Mouse (Mus musculus) testis, postnatal 14 days (tissue): ENCODE data around the gene Vsig8.

Source experiments
- DNase-seq: peaks from one replicate; pipeline ENCODE4 v3.0.0; 2021; ENCODE audit warnings: low spot score

Gene Vsig8

DNA sequence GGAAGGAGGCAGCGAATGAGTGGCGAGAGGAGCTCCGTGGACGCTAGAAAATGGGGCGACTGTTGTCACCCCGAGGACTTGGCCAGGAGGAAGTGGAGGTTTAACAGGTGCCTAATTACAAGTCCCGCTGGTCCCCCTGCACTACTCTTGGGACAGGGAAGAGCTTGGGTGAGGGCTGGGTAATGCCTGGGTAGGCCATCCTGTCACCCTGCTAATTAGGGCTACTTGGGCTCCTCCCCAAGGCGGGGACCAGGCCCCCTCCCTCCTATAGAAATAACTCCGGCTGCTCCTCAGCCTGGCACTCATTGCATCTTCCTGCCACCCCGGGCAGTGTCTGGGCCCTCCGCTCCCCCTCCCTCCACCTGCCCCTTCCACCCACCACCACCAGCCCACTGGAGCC lies at the start of gene Vsig8:
Gene Vsig8 (plus strand): TSS at position 301 of the 400 bp plus-strand sequence.
- no peak for DNase-seq

DNA sequence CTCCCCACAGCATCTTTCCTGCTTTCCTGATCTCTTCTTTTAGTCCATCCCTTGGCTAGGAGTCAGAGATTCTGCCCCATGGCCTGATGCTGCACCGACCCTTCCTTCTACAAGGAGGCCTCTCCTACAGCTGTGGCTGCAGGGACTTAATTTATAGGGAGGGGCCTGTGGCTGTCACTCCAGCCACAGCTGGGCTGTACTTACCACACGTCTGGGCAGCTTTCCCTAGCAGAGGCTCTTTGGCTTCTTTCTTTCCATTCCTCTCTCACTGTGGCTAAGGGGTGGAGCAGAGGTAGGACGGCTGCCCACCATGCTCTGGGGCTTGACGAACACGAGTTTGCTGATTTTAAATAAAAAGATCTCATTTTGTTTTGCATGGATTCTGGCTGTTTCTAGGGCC lies 48.7 kb upstream of the Vsig8 start:
- no peak for DNase-seq

- no peak for DNase-seq
Observed at GRCm38 (mm10) chr1:172507701-172508100, 48.0 kb upstream of the Vsig8 start.

DNA sequence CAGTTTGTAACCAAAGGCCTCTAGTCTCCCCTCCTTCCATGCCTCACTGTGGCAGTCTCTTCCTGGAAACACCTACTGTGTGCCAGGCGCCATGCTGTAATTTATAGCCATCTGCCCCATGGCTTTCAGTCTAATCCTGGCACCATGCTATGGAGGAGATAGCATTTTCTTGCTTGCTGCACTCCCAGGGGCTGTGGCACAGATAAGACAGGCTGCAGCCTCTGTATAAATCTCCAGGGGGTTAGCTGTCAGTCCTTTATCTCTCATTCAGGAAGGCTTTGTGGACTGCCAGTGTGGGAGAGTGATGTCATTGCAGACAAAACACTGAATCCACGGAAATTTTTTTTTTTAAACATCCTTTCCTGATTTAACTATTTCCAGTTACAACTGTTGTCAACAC lies 47.6 kb upstream of the Vsig8 start:
- DNase-seq, result no peak

GRCm38 (mm10) chr1:172509235-172509634 lies 46.5 kb upstream of the Vsig8 start:
- no peak for DNase-seq

DNA sequence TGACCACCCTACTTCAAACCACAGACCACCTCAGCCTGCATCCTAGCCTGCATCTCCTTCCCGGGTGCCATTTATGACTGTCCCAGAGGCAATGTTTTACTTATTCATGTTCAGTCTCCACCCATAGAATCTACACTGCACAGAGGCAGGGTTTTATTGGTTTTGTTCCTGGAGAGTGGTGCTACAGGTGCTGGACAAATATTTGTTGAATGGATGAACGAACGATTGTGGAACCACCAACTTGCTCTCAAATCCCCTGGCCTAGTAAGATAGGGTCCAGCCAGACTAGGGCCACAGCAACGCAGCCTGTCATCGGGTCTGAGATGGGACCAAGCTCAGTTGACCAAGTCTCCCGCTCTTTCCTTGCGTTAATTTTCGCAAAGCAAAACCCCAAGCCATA lies 45.8 kb upstream of the Vsig8 start:
- no peak for DNase-seq

- DNase-seq, result no peak
Observed at GRCm38 (mm10) chr1:172510421-172510972, 45.2 kb upstream of the Vsig8 start.

GRCm38 (mm10) chr1:172512962-172513361 lies 42.8 kb upstream of the Vsig8 start:
- no peak for DNase-seq

GRCm38 (mm10) chr1:172513525-172514212 lies 42.1 kb upstream of the Vsig8 start:
- no peak for DNase-seq

DNA sequence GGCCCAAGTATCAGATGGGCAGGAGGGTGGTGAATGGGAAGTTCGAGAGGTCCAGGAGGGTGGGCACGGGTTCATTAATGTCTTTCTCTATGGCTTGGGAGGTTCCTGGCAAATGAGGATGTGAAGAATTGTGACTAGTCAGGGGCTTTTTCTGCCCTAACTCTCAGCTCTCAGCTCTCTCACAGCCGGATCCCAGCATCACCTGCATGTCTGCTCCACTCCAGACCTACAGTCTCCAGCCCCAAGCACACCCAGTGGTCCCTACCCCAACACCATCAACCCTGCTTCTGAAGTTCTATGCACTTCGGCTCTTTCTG lies 41.6 kb upstream of the Vsig8 start:
- no peak for DNase-seq

GRCm38 (mm10) chr1:172514551-172515268 lies 41.0 kb upstream of the Vsig8 start:
- DNase-seq, result no peak

- DNase-seq, result no peak
Observed at GRCm38 (mm10) chr1:172515396-172515795, 40.3 kb upstream of the Vsig8 start.

- no peak for DNase-seq
Observed at GRCm38 (mm10) chr1:172518013-172518412, 37.7 kb upstream of the Vsig8 start.

DNA sequence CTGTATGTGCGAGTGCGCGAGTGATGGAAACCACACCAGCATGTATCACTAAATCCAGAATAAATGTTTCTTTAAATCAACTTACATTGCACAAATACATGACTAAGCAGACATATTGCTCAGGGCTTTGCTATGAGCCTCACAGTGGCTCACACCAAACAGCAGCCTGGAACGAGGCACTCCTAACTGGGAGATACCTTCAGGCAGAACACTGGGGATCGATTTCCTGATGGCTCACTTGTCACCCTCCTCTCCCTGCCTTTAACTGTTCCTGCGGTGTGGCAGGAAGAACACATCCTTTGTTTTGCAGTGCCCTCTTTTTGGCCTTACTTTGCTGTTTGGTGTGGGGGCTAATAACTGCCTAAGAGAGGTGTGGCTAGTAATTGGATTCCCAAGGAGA lies 36.1 kb upstream of the Vsig8 start:
- DNase-seq, result no peak

DNA sequence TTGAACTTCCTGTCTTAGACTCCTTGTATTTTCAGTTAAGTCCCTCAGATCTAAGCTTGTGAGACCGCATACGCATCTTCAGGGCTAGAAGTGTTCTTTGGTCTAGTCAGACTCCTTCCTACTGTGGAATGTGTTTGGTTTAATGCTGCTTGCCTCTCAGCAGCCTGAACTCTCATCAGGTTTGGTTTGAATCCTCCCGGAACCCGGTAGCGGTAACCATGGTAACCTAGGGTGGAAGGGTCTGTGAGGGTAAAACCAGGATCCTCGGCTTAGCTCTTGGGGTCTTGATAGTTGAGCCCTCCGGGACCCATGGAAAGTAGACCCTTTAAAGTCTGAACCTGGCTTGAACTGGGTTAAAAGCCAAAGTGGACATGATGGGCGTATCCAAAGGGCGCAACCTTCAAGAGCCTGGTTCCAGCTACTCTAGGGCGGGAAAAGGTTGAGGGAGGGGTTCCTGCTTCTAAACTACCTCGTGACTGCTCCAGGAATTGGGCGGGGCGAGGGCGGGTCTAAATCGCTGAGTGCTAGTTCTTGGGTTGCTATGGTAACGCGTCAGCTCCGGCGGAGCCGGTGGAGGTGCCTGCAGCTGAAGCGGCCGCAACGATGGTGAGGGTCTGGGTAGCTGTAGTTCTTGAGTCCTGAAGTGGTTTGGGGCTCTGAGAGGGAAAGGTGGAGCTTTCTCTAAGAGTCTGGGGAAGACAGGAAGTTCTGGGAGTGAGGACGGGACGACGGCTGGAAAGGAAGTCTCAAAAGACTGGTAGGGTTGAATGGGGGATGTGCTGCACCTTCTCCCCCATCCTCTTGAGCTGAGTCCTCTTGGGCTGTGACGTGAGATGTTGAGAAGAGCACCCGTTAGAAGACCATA lies 34.9 kb upstream of the Vsig8 start, which contains the start of gene Cfap45:
Gene Cfap45 (plus strand): TSS at position 226 of the 865 bp plus-strand sequence.
- DNase-seq, result peak; percentile 82

- no peak for DNase-seq
Observed at GRCm38 (mm10) chr1:172522524-172522923, 33.2 kb upstream of the Vsig8 start.

DNA sequence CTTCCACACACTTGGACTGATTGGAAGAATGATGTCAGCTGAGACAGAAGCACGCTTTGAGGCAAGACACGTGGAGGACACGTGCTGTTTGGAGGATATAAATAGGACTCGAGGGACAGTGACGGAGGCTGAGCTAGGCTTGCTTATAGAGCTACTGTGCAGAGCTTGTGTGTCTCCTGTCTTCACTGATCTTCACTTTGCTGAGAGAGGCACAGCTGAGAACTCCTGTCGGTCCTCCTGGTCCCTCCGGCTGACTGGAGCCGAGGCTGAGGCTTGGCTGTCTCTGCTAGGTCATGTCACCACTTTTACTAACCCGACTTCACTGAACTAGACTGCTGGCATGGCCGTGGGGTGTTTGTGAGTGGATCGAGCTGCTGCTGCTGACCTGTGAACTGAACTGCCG lies 32.0 kb upstream of the Vsig8 start:
- DNase-seq, result no peak

GRCm38 (mm10) chr1:172525027-172525764 lies 30.5 kb upstream of the Vsig8 start:
- DNase-seq, result no peak

DNA sequence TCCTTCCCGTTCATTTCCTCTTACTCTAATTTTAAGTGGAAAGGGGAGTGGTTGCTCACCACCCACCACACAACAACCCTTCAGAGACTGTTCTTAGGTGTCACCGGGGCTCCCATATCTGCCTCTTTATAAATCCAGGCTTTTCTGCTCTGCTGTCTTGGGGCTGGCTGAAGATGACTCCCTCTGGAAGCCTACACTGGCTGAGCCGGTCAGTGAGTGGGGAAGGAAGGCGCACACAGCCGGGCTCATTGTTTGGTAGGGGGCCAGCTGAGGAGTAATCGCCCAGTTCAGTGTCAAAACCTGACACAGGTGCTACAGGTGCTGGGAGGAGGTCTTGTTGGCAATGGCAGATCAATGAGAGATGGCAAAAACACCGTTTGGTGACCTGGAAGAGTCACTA lies 29.8 kb upstream of the Vsig8 start:
- no peak for DNase-seq

DNA sequence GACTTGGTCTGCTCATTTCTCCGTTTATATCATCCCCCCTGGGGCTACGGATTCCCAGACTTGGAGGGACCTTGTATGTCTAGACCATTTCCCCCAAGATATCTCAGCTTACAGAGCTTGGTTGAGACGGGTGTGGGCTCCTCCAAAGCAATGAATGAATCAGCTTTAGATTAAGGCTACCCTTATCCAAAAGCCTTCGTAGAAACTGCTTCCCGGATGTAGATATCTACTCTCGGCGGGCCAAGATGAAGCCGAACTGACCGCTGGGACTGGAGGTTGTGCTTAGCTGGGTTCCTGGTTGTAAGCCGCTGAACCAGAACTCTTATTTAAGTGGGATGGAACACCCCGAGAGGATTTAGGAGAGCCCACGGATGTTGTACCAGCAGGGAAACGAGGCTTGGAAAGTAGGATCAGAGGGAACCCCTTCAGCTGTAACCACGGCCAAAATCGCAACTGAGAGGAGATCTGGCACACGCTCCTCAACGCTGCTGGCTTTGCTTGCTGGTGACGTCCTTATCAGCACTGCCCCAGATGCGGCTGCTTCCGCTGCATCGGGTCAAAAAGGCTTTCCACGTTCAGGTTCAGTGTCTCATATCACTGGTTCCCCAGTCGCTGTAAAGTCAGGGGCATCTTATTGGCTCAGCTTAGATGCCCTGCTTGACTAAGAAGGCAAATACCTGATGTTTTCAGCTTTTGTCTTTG lies 29.2 kb upstream of the Vsig8 start:
- no peak for DNase-seq

DNA sequence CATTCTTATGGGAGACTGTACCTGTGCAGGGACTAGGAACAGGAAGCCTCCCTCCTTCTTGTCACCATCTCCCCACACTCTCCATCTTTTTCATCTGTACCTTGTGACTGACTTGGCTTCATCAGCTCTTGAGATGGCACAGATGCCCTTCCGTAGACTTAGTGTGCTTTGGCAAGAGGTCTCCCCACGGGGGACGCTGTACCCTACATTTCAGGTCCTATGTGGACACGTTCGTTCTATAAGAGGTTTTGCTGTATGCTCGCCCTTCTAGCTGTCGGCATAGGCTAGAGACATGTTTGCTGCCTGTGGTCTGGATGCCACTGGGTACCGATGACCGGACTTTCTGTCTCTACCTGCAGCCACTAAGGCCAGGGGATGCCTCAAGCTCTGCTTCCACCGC lies 28.3 kb upstream of the Vsig8 start:
- no peak for DNase-seq
